Mouse (Mus musculus) CH12F3 (cell line): ENCODE results near the gene Spata32.

Experiments used
- in situ Hi-C: fragments of 300-500 bp; cut with MboI; formaldehyde crosslinking; loops from 2 replicates; pipeline ENCODE4 v1.14.3; 2020; ENCODE audit warnings: low sequenced_read_pairs

The Spata32 gene

GRCm38 (mm10) chr11:103217790-103218516, at the start of gene Spata32:
TSS of gene Spata32 (minus strand) at chr11:103218432.
- in situ Hi-C loops = no loop called here

GRCm38 (mm10) chr11:103267346-103268219, 49.4 kb upstream of the Spata32 start, which contains the start of gene Map3k14:
TSS of gene Map3k14 (minus strand) at chr11:103267472.
- in situ Hi-C loops = no loop called here

- in situ Hi-C loops = no loop called here
Measured at GRCm38 (mm10) chr11:103266729-103267345, 48.6 kb upstream of the Spata32 start.

GRCm38 (mm10) chr11:103265856-103266255, 47.6 kb upstream of the Spata32 start:
- in situ Hi-C loops = no loop called here

GRCm38 (mm10) chr11:103265211-103265610, 47.0 kb upstream of the Spata32 start:
- in situ Hi-C loops = no loop called here

GRCm38 (mm10) chr11:103264427-103265005, 46.3 kb upstream of the Spata32 start:
- in situ Hi-C loops = no loop called here

- in situ Hi-C loops = no loop called here
Measured at GRCm38 (mm10) chr11:103263551-103263950, 45.3 kb upstream of the Spata32 start.

- in situ Hi-C loops = no loop called here
Measured at GRCm38 (mm10) chr11:103262412-103263267, 44.4 kb upstream of the Spata32 start.

- in situ Hi-C loops = no loop called here
Measured at GRCm38 (mm10) chr11:103261671-103262411, 43.6 kb upstream of the Spata32 start.

- in situ Hi-C loops = no loop called here
Measured at GRCm38 (mm10) chr11:103260515-103261192, 42.4 kb upstream of the Spata32 start.

- in situ Hi-C loops = no loop called here
Measured at GRCm38 (mm10) chr11:103260034-103260433, 41.8 kb upstream of the Spata32 start.

GRCm38 (mm10) chr11:103257938-103258481, 39.8 kb upstream of the Spata32 start:
- in situ Hi-C loops = no loop called here

- in situ Hi-C loops = no loop called here
Measured at GRCm38 (mm10) chr11:103253605-103254004, 35.4 kb upstream of the Spata32 start.

GRCm38 (mm10) chr11:103252380-103252779, 34.1 kb upstream of the Spata32 start:
- in situ Hi-C loops = no loop called here

GRCm38 (mm10) chr11:103250324-103250723, 32.1 kb upstream of the Spata32 start:
- in situ Hi-C loops = no loop called here

GRCm38 (mm10) chr11:103249509-103249908, 31.3 kb upstream of the Spata32 start:
- in situ Hi-C loops = no loop called here

GRCm38 (mm10) chr11:103248837-103249236, 30.6 kb upstream of the Spata32 start:
- in situ Hi-C loops = no loop called here

GRCm38 (mm10) chr11:103247504-103248177, 29.4 kb upstream of the Spata32 start:
- in situ Hi-C loops = no loop called here
